Mouse (Mus musculus): ENCODE data around the gene Vegfa. TPM values are rescaled to one million over a fixed set of nuclear protein-coding genes. Genes with fewer than 3 reads are reported as not detected.
"Not testable (repeated sequence)": the region's sequence is repeated elsewhere in the genome, so short reads cannot be mapped to it uniquely, and the experiment has no call there.

Vegfa gene
- polyA plus RNA-seq, 1 experiment, result 177 TPM

DNA sequence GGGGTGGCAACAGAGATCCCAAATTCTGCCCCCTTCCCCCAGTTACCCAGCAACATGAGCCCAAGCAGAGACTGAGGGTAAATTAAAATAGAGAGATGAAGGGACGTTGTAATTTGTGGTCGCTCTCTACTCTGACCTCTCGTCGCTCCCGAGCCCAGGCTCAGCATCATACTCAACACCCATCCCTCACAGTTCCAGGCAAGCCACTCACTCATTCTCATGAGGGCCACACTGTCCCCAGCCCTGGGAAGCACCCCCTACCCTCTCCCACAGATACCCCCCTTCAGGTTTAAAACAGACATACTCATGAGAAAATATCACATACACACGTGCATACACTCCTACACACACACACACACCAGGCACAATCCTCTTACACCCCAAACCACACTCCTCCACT lies 45.8 kb downstream of the Vegfa start:
- H3K27me3 ChIP-seq (ENCODE audit: control insufficient read depth, insufficient read depth, insufficient read length), result no peaks in the 10 kb centered on the region
- TF ChIP-seq TCF12 (IDR thresholded peaks at IDR 0.05; ENCODE audit: insufficient read depth, poor library complexity, severe bottlenecking) (no peak), POLR2AphosphoS2 (IDR thresholded peaks at IDR 0.05; ENCODE audit: insufficient read length, low read depth) (no peak), CEBPB (IDR thresholded peaks at IDR 0.05; ENCODE audit: insufficient read depth, poor library complexity, severe bottlenecking) (no peak), SRF (IDR thresholded peaks at IDR 0.05; ENCODE audit: control insufficient read depth, insufficient read length, low read depth) (no peak), POLR2A (IDR thresholded peaks at IDR 0.05; ENCODE audit: insufficient read length, low read depth) (no peak), MYOD1 (IDR thresholded peaks at IDR 0.05; ENCODE audit: control insufficient read depth in 1 of 3, insufficient read length in 2 of 3, low read depth in 2 of 3) (no peak), E2F4 (IDR thresholded peaks at IDR 0.05; ENCODE audit: insufficient read depth) (no peak), MYOG (IDR thresholded peaks at IDR 0.05; ENCODE audit: control insufficient read depth in 1 of 3, insufficient read depth in 1 of 3, insufficient read length in 2 of 3, low read depth in 2 of 3) (no peak), TCF3 (IDR thresholded peaks at IDR 0.05; ENCODE audit: insufficient read length, low read depth) (no peak), REST (IDR thresholded peaks at IDR 0.05; ENCODE audit: insufficient read depth, insufficient read length) (no peak), MAX (IDR thresholded peaks at IDR 0.05; ENCODE audit: low read depth) (no peak), USF1 (IDR thresholded peaks at IDR 0.05; ENCODE audit: low read depth) (no peak)
- H3K79me2 ChIP-seq (ENCODE audit: control insufficient read depth, insufficient read depth), result no peaks in the 10 kb centered on the region
- H3K4me3 ChIP-seq, result no peak overlapping the region
- H3ac ChIP-seq (ENCODE audit: control insufficient read depth, insufficient read length), result no peak overlapping the region
- H3K4me2 ChIP-seq (ENCODE audit: low read depth), result no peak overlapping the region
- no peaks in the 10 kb centered on the region for H3K36me3 ChIP-seq (ENCODE audit: control insufficient read depth, insufficient read depth)

DNA sequence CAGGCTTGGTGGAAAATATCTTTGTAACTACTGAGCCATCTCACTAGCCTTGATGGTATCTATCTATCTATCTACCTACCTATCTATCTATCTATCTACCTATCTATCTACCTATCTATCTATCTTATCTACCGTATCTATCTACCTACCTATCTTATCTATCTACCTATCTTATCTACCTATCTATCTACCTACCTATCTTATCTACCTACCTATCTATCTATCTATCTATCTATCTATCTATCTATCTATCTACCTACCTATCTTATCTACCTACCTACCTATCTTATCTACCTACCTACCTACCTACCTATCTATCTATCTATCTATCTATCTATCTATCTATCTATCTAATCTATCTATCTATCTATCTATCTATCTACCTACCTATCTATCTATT lies 49.0 kb downstream of the Vegfa start:
- not testable (repeated sequence) for H3K79me2 ChIP-seq (ENCODE audit: control insufficient read depth, insufficient read depth); H3K4me3 ChIP-seq; H3K36me3 ChIP-seq (ENCODE audit: control insufficient read depth, insufficient read depth); H3ac ChIP-seq (ENCODE audit: control insufficient read depth, insufficient read length); H3K27me3 ChIP-seq (ENCODE audit: control insufficient read depth, insufficient read depth, insufficient read length); H3K4me2 ChIP-seq (ENCODE audit: low read depth)

DNA sequence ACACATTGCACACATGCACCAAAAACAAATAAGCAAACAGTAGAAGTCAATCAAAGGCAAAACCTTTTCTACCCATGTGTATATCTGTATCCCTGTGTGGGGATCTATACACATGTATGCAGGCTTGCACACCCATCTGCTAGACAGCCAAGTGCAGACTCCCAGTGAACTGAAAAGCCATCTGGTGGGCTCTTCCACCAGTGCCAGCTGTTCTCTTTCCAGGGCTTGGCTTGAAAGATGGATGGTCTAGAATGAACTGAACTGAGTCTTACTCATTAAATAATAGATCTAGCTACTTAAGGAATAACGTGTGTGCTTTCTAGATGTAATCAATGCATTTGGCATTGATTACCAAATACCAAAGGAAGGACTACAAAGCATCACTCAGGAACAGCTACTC lies 50.3 kb downstream of the Vegfa start:
- TF ChIP-seq MAX (IDR thresholded peaks at IDR 0.05; ENCODE audit: low read depth), result no peak
- TF ChIP-seq TCF3 (IDR thresholded peaks at IDR 0.05; ENCODE audit: insufficient read length, low read depth), result no peak
- no peak for TF ChIP-seq MYOD1 (IDR thresholded peaks at IDR 0.05; ENCODE audit: control insufficient read depth in 1 of 3, insufficient read length in 2 of 3, low read depth in 2 of 3)
- TF ChIP-seq SRF (IDR thresholded peaks at IDR 0.05; ENCODE audit: control insufficient read depth, insufficient read length, low read depth), result no peak
- TF ChIP-seq USF1 (IDR thresholded peaks at IDR 0.05; ENCODE audit: low read depth), result no peak
- no peak for TF ChIP-seq POLR2AphosphoS2 (IDR thresholded peaks at IDR 0.05; ENCODE audit: insufficient read length, low read depth)
- no peak for TF ChIP-seq MYOG (IDR thresholded peaks at IDR 0.05; ENCODE audit: control insufficient read depth in 1 of 3, insufficient read depth in 1 of 3, insufficient read length in 2 of 3, low read depth in 2 of 3)
- no peak for TF ChIP-seq TCF12 (IDR thresholded peaks at IDR 0.05; ENCODE audit: insufficient read depth, poor library complexity, severe bottlenecking)
- TF ChIP-seq CEBPB (IDR thresholded peaks at IDR 0.05; ENCODE audit: insufficient read depth, poor library complexity, severe bottlenecking), result no peak
- no peak for TF ChIP-seq E2F4 (IDR thresholded peaks at IDR 0.05; ENCODE audit: insufficient read depth)
- no peak for TF ChIP-seq POLR2A (IDR thresholded peaks at IDR 0.05; ENCODE audit: insufficient read length, low read depth)
- TF ChIP-seq REST (IDR thresholded peaks at IDR 0.05; ENCODE audit: insufficient read depth, insufficient read length), result no peak
- Histone ChIP-seq H3K4me3 (no peak overlapping the region), H3K27me3 (ENCODE audit: control insufficient read depth, insufficient read depth, insufficient read length) (no peaks in the 10 kb centered on the region), H3K36me3 (ENCODE audit: control insufficient read depth, insufficient read depth) (no peaks in the 10 kb centered on the region), H3K4me2 (ENCODE audit: low read depth) (no peak overlapping the region), H3ac (ENCODE audit: control insufficient read depth, insufficient read length) (no peak overlapping the region), H3K79me2 (ENCODE audit: control insufficient read depth, insufficient read depth) (no peaks in the 10 kb centered on the region)

DNA sequence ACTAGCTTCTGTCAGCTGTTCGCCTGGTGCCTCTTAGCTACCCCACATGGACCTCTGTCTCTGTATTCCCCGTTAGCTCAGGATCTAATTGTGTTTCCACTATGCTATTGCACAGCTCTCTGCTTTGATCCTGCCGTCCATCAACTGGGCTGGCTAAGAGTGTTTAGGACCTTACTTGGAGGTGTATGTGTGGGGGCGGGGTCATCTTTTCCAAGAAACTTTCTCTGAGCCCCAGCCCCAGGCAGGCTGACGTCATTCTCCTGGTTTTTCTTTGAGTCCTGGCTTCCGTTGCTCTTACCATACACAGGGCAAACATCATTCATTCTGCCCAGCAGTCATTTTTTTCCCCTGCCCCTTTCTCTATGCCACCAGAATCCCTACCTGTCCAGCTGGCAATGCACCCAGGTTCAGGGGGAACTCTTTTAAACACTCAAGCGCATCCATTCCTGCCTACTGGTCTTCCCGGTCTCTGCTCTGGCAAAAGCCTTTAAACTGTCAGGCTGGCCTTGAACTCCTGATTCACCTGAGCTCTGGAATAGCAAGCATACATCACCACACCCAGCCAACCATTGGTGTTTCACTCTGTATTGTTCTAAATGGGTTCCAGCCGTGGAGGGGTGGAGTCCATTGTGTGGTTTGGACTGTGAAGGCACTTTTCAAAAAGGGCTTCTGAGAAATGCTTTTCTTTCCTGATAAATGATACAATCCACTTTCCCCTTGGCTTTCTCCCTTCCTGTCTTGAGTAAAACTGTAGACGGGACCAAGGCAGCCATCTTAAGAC lies 53.0 kb downstream of the Vegfa start:
- no peak overlapping the region for H3K4me2 ChIP-seq (ENCODE audit: low read depth)
- TF ChIP-seq POLR2A (IDR thresholded peaks at IDR 0.05; ENCODE audit: insufficient read length, low read depth) (no peak), TCF3 (IDR thresholded peaks at IDR 0.05; ENCODE audit: insufficient read length, low read depth) (no peak), POLR2AphosphoS2 (IDR thresholded peaks at IDR 0.05; ENCODE audit: insufficient read length, low read depth) (no peak), USF1 (IDR thresholded peaks at IDR 0.05; ENCODE audit: low read depth) (no peak), SRF (IDR thresholded peaks at IDR 0.05; ENCODE audit: control insufficient read depth, insufficient read length, low read depth) (no peak), REST (IDR thresholded peaks at IDR 0.05; ENCODE audit: insufficient read depth, insufficient read length) (no peak), TCF12 (IDR thresholded peaks at IDR 0.05; ENCODE audit: insufficient read depth, poor library complexity, severe bottlenecking) (no peak), CEBPB (IDR thresholded peaks at IDR 0.05; ENCODE audit: insufficient read depth, poor library complexity, severe bottlenecking) (no peak), MAX (IDR thresholded peaks at IDR 0.05; ENCODE audit: low read depth) (no peak), MYOG (IDR thresholded peaks at IDR 0.05; ENCODE audit: control insufficient read depth in 1 of 3, insufficient read depth in 1 of 3, insufficient read length in 2 of 3, low read depth in 2 of 3) (no peak), MYOD1 (IDR thresholded peaks at IDR 0.05; ENCODE audit: control insufficient read depth in 1 of 3, insufficient read length in 2 of 3, low read depth in 2 of 3) (no peak), E2F4 (IDR thresholded peaks at IDR 0.05; ENCODE audit: insufficient read depth) (no peak)
- no peak overlapping the region for H3K4me3 ChIP-seq
- no peaks in the 10 kb centered on the region for H3K27me3 ChIP-seq (ENCODE audit: control insufficient read depth, insufficient read depth, insufficient read length)
- no peak overlapping the region for H3ac ChIP-seq (ENCODE audit: control insufficient read depth, insufficient read length)
- no peaks in the 10 kb centered on the region for H3K36me3 ChIP-seq (ENCODE audit: control insufficient read depth, insufficient read depth)
- H3K79me2 ChIP-seq (ENCODE audit: control insufficient read depth, insufficient read depth), result no peaks in the 10 kb centered on the region

DNA sequence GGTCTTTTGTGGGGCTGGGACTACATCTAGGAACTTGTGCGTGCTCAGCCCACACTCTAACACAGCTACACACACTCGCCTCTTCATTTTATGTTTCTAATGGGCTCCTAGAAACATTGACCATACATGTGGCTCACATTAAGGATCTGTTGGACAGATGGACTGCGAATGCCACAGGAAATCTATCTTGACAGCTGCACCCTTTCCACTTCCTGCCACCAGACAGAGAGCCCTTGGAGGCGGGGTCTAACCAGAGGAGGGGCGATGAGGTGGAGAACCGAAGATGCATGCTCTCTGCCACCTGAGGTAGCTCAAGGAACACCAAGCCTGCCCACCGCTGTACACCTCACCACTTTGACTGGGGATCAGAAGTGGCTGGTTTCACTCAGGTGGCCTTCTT lies 57.7 kb downstream of the Vegfa start:
- Histone ChIP-seq H3K4me2 (ENCODE audit: low read depth) (no peak overlapping the region), H3K4me3 (no peak overlapping the region), H3ac (ENCODE audit: control insufficient read depth, insufficient read length) (no peak overlapping the region), H3K27me3 (ENCODE audit: control insufficient read depth, insufficient read depth, insufficient read length) (no peaks in the 10 kb centered on the region), H3K79me2 (ENCODE audit: control insufficient read depth, insufficient read depth) (no peaks in the 10 kb centered on the region), H3K36me3 (ENCODE audit: control insufficient read depth, insufficient read depth) (no peaks in the 10 kb centered on the region)
- TF ChIP-seq MYOG (IDR thresholded peaks at IDR 0.05; ENCODE audit: control insufficient read depth in 1 of 3, insufficient read depth in 1 of 3, insufficient read length in 2 of 3, low read depth in 2 of 3), result peak in 1 of 3 experiments; percentile 9
- TF ChIP-seq USF1 (IDR thresholded peaks at IDR 0.05; ENCODE audit: low read depth), result no peak
- TF ChIP-seq MYOD1 (IDR thresholded peaks at IDR 0.05; ENCODE audit: control insufficient read depth in 1 of 3, insufficient read length in 2 of 3, low read depth in 2 of 3), result peak in 2 of 3 experiments; percentile 39 to 55
- TF ChIP-seq POLR2A (IDR thresholded peaks at IDR 0.05; ENCODE audit: insufficient read length, low read depth), result no peak

Data from myocyte (in vitro differentiated cells).